ENCODE assay signal across 10 mouse cellular contexts in the genomic region with DNA sequence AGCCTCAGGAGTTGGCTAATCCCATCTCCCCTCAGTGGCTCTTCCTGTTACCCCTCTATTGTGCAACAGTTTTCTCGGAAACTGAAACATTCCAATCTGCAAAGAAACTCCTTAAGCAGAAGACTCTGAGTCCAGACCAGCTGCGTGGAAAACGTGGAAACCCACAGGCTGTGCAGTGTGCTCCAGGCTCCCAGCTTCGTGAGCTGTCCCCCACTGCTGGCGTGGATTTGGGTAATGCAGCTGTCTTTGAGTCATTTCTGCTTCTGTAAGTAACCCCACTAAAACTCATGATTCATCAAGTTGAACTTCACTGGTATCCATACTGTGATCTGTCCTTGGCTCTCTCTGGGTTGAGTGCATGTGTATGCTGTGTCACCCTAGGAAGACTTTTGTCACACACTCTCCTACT.
A peak's percentile ranks its signal among the peaks of the same experiment; 100 is the strongest.
DNase-seq lines count a peak whose midpoint lies in the region; ATAC-seq and TF ChIP-seq lines count a peak whose summit lies in the region.
"Had no signal": no experiment of that assay in that cellular context is flagged by ENCODE, and none has a peak within 500 bp of the region (broad histone marks: within the 10 kb centered on the region; RNA-seq: fewer than 3 reads in every experiment).

No protein-coding gene starts in this region.

- no peaks in the 10 kb centered on the region; the same call in 1 of the 2 replicates for H3K4me1 ChIP-seq in intestine, postnatal 0 days (replicated peaks; ENCODE audit: control insufficient read depth, insufficient read depth, low read length)
- no peaks in the 10 kb centered on the region for H3K4me1 ChIP-seq in hindbrain, embryonic 13.5 days (replicated peaks)
- H3K4me1 ChIP-seq: embryonic facial prominence, embryonic 12.5 days had no signal

- no peaks in the 10 kb centered on the region for H3K9me3 ChIP-seq in intestine, postnatal 0 days (ENCODE audit: control insufficient read depth)
- no peaks in the 10 kb centered on the region for H3K9me3 ChIP-seq in hindbrain, embryonic 13.5 days
- H3K9me3 ChIP-seq: embryonic facial prominence, embryonic 12.5 days had no signal

- no peak overlapping the region for H3K4me2 ChIP-seq in intestine, postnatal 0 days (replicated peaks; ENCODE audit: low read depth)
- peak overlapping the region; percentile 49 for H3K4me2 ChIP-seq in myocyte (ENCODE audit: low read depth)
- H3K4me2 ChIP-seq in hindbrain, embryonic 13.5 days = no peak overlapping the region
- H3K4me2 ChIP-seq: embryonic facial prominence, embryonic 12.5 days had no signal

- peak; percentile 22 for DNase-seq in kidney, postnatal 14 days
- no peak for DNase-seq in kidney, adult 11 months
- peak; percentile 24 for DNase-seq in gastrocnemius, adult 18-20 months (ENCODE audit: low spot score)
- DNase-seq in left cerebral cortex, adult 8-10 months (ENCODE audit: low spot score in 2 of 2) = no peak
- no peak for DNase-seq in cerebellum, adult 11-12 months
- DNase-seq: kidney, postnatal 10 days had no signal

- TF ChIP-seq CTCF in intestine, postnatal 0 days (IDR thresholded peaks at IDR 0.05; ENCODE audit: low read depth) = no peak

- no peak overlapping the region for H3ac ChIP-seq in myocyte (ENCODE audit: control insufficient read depth, insufficient read length)

- no peak overlapping the region for H3K9ac ChIP-seq in intestine, postnatal 0 days (ENCODE audit: low read depth, low read length)
- no peak overlapping the region for H3K9ac ChIP-seq in hindbrain, embryonic 13.5 days
- H3K9ac ChIP-seq: embryonic facial prominence, embryonic 12.5 days had no signal

- H3K36me3 ChIP-seq in intestine, postnatal 0 days (ENCODE audit: control insufficient read depth, insufficient read depth) = no peaks in the 10 kb centered on the region
- H3K36me3 ChIP-seq in myocyte (ENCODE audit: control insufficient read depth, insufficient read depth) = no peaks in the 10 kb centered on the region
- H3K36me3 ChIP-seq in hindbrain, embryonic 13.5 days = no peaks in the 10 kb centered on the region
- H3K36me3 ChIP-seq: embryonic facial prominence, embryonic 12.5 days had no signal

- no peak overlapping the region for H3K4me3 ChIP-seq in intestine, postnatal 0 days (ENCODE audit: low read depth, low read length)
- H3K4me3 ChIP-seq in myocyte = no peak overlapping the region
- no peak overlapping the region for H3K4me3 ChIP-seq in hindbrain, embryonic 13.5 days
- H3K4me3 ChIP-seq: embryonic facial prominence, embryonic 12.5 days had no signal

- TF ChIP-seq POLR2A in myocyte (IDR thresholded peaks at IDR 0.05; ENCODE audit: insufficient read length, low read depth) = no peak

- 59% methylated on average over 5 of the region's 5 CpGs for WGBS in intestine, postnatal 0 days
- WGBS in hindbrain, embryonic 13.5 days = 89% methylated on average over 5 of the region's 5 CpGs

- peak; percentile 60; the same call in 1 of the 2 replicates for ATAC-seq in intestine, postnatal 0 days
- no peak for ATAC-seq in hindbrain, embryonic 13.5 days (ENCODE audit: low FRiP score)

- no peaks in the 10 kb centered on the region for H3K27me3 ChIP-seq in intestine, postnatal 0 days (replicated peaks; ENCODE audit: control insufficient read depth, insufficient read depth, low read length)
- H3K27me3 ChIP-seq in myocyte (ENCODE audit: control insufficient read depth, insufficient read depth, insufficient read length) = no peaks in the 10 kb centered on the region
- no peaks in the 10 kb centered on the region for H3K27me3 ChIP-seq in hindbrain, embryonic 13.5 days
- H3K27me3 ChIP-seq: embryonic facial prominence, embryonic 12.5 days had no signal

- H3K79me2 ChIP-seq in myocyte (ENCODE audit: control insufficient read depth, insufficient read depth) = no peaks in the 10 kb centered on the region

- no peak overlapping the region for H3K27ac ChIP-seq in intestine, postnatal 0 days (ENCODE audit: low read depth, low read length)
- no peak overlapping the region for H3K27ac ChIP-seq in hindbrain, embryonic 13.5 days
- H3K27ac ChIP-seq: embryonic facial prominence, embryonic 12.5 days had no signal

TF ChIP-seq in myocyte, 11 proteins besides CTCF, POLR2A, EP300 and RAD21:
- TF ChIP-seq E2F4 (IDR thresholded peaks at IDR 0.05; ENCODE audit: insufficient read depth) (no peak), CEBPB (IDR thresholded peaks at IDR 0.05; ENCODE audit: insufficient read depth, poor library complexity, severe bottlenecking) (peak; percentile 85), MAX (IDR thresholded peaks at IDR 0.05; ENCODE audit: low read depth) (no peak), MYOG (IDR thresholded peaks at IDR 0.05; ENCODE audit: control insufficient read depth in 1 of 3, insufficient read depth in 1 of 3, insufficient read length in 2 of 3, low read depth in 2 of 3) (peak in 1 of 3 experiments; percentile 39), MYOD1 (IDR thresholded peaks at IDR 0.05; ENCODE audit: control insufficient read depth in 1 of 3, insufficient read length in 2 of 3, low read depth in 2 of 3) (peak in 2 of 3 experiments; percentile 38 to 60)
TF ChIP-seq in myocyte: peak in this region for 3.

Comparison
In these comparisons a context has a peak if more than half of its experiments do, and no peak if none do; other contexts are left out.
1. DNase-seq: peak in kidney, postnatal 14 days (single experiment) and gastrocnemius, adult 18-20 months (single experiment); none in kidney, adult 11 months (single experiment), left cerebral cortex, adult 8-10 months (0 of 2) and cerebellum, adult 11-12 months (single experiment).